Mouse (Mus musculus): Measurements from ENCODE around the gene Lair1.

Lair1 gene

GRCm38 (mm10) chr7:3962017-3962416 is 101.0 kb downstream of the Lair1 start:
- DNase-seq: no peak

GRCm38 (mm10) chr7:3957387-3957786 is 105.6 kb downstream of the Lair1 start:
- no peak for DNase-seq

All from embryo, embryonic 11 days (tissue).